ENCODE assay signal across 16 mouse cellular contexts in the genomic region with DNA sequence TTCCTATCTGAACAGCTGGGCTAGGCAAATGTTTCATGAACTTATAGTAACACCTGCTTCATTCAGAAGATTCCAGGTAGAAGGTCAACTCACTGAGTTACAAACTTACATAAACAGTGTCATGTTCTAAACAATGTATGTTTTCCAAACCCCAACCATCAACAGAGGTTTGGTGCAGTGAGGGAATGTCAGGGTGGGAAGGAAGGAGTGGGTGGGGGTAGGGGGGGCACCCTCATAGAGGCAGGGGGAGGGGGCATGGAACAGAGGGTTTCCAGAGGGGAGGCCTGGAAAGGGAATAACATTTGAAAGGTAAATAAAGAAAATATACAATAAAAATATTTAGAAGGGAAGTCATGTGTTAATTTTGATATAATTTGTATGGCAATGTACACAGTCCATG. TPM values are rescaled to one million over a fixed set of nuclear protein-coding genes. Genes with fewer than 3 reads are reported as not detected.
DNase-seq lines count a peak whose midpoint lies in the region; ATAC-seq lines count a peak whose summit lies in the region.
"Had no signal": no experiment of that assay in that cellular context is flagged by ENCODE, and none has a peak within 500 bp of the region (broad histone marks: within the 10 kb centered on the region; RNA-seq: fewer than 3 reads in every experiment).

No protein-coding gene starts in this region.

- no peak overlapping the region for H3K4me3 ChIP-seq in forebrain, embryonic 13.5 days
- no peak overlapping the region for H3K4me3 ChIP-seq in forebrain, embryonic 11.5 days (ENCODE audit: low read depth, low read length)
- no peak overlapping the region for H3K4me3 ChIP-seq in kidney, embryonic 16.5 days (ENCODE audit: low read length)
- H3K4me3 ChIP-seq in neural tube, embryonic 13.5 days: no peak overlapping the region
- H3K4me3 ChIP-seq in neural tube, embryonic 14.5 days (ENCODE audit: low read depth, low read length): no peak overlapping the region
- H3K4me3 ChIP-seq: embryonic facial prominence, embryonic 13.5 days; heart, adult 2 months; intestine, embryonic 15.5 days; stomach, embryonic 15.5 days had no signal

- no peak for DNase-seq in forebrain, embryonic 11.5 days (ENCODE audit: low spot score)
- DNase-seq in kidney, postnatal 10 days: no peak
- no peak for DNase-seq in neural tube, embryonic 10.5 days (ENCODE audit: extremely low spot score, low spot score)
- DNase-seq in gastrocnemius, postnatal 14 days: no peak
- DNase-seq: gastrocnemius, postnatal 25 days; heart, adult 2 months; kidney, postnatal 25 days had no signal

- H3K4me2 ChIP-seq in forebrain, embryonic 13.5 days: no peak overlapping the region
- no peak overlapping the region for H3K4me2 ChIP-seq in forebrain, embryonic 11.5 days (ENCODE audit: low read depth, low read length, severe bottlenecking)
- H3K4me2 ChIP-seq in kidney, embryonic 16.5 days (replicated peaks; ENCODE audit: low read depth, low read length): no peak overlapping the region
- no peak overlapping the region for H3K4me2 ChIP-seq in neural tube, embryonic 13.5 days
- no peak overlapping the region for H3K4me2 ChIP-seq in neural tube, embryonic 14.5 days (ENCODE audit: low read depth, low read length)
- H3K4me2 ChIP-seq: embryonic facial prominence, embryonic 13.5 days; intestine, embryonic 15.5 days; stomach, embryonic 15.5 days had no signal

- peaks cover 21% of the 10 kb centered on the region for H3K4me1 ChIP-seq in forebrain, embryonic 13.5 days
- H3K4me1 ChIP-seq in forebrain, embryonic 11.5 days (replicated peaks; ENCODE audit: control insufficient read depth, insufficient read depth, low read length): no peaks in the 10 kb centered on the region
- no peaks in the 10 kb centered on the region; the same call in 1 of the 2 replicates for H3K4me1 ChIP-seq in kidney, embryonic 16.5 days (ENCODE audit: insufficient read depth, low read length)
- H3K4me1 ChIP-seq in neural tube, embryonic 13.5 days (replicated peaks): peaks cover 16% of the 10 kb centered on the region
- no peaks in the 10 kb centered on the region for H3K4me1 ChIP-seq in neural tube, embryonic 14.5 days (ENCODE audit: control insufficient read depth, insufficient read depth, low read length)
- H3K4me1 ChIP-seq: embryonic facial prominence, embryonic 13.5 days; intestine, embryonic 15.5 days; stomach, embryonic 15.5 days had no signal

- no peaks in the 10 kb centered on the region for H3K9me3 ChIP-seq in forebrain, embryonic 13.5 days (replicated peaks)
- H3K9me3 ChIP-seq in forebrain, embryonic 11.5 days (ENCODE audit: control insufficient read depth, low read length): no peaks in the 10 kb centered on the region
- H3K9me3 ChIP-seq in kidney, embryonic 16.5 days (ENCODE audit: low read length): no peaks in the 10 kb centered on the region
- H3K9me3 ChIP-seq in neural tube, embryonic 13.5 days: no peaks in the 10 kb centered on the region
- H3K9me3 ChIP-seq in neural tube, embryonic 14.5 days (ENCODE audit: control insufficient read depth, low read length): no peaks in the 10 kb centered on the region
- H3K9me3 ChIP-seq: embryonic facial prominence, embryonic 13.5 days; G1E; intestine, embryonic 15.5 days; stomach, embryonic 15.5 days had no signal

- peaks cover 6% of the 10 kb centered on the region for H3K36me3 ChIP-seq in forebrain, embryonic 13.5 days (ENCODE audit: poor library complexity, severe bottlenecking)
- H3K36me3 ChIP-seq in forebrain, embryonic 11.5 days (ENCODE audit: control insufficient read depth, insufficient read depth, low read length): no peaks in the 10 kb centered on the region; the same call in 1 of the 2 replicates
- H3K36me3 ChIP-seq in kidney, embryonic 16.5 days (ENCODE audit: insufficient read depth, low read length): peaks cover 5% of the 10 kb centered on the region; the same call in 1 of the 2 replicates
- no peaks in the 10 kb centered on the region; the same call in 1 of the 2 replicates for H3K36me3 ChIP-seq in neural tube, embryonic 13.5 days
- no peaks in the 10 kb centered on the region for H3K36me3 ChIP-seq in neural tube, embryonic 14.5 days (ENCODE audit: control insufficient read depth, insufficient read depth, low read length)
- H3K36me3 ChIP-seq: intestine, embryonic 15.5 days had no signal

- no peaks in the 10 kb centered on the region for H3K27me3 ChIP-seq in forebrain, embryonic 13.5 days
- no peaks in the 10 kb centered on the region for H3K27me3 ChIP-seq in forebrain, embryonic 11.5 days (ENCODE audit: control insufficient read depth, insufficient read depth, low read length)
- H3K27me3 ChIP-seq in kidney, embryonic 16.5 days (ENCODE audit: insufficient read depth, low read length): no peaks in the 10 kb centered on the region
- no peaks in the 10 kb centered on the region for H3K27me3 ChIP-seq in neural tube, embryonic 13.5 days
- no peaks in the 10 kb centered on the region for H3K27me3 ChIP-seq in neural tube, embryonic 14.5 days (ENCODE audit: control insufficient read depth, insufficient read depth, low read length)
- H3K27me3 ChIP-seq: embryonic facial prominence, embryonic 13.5 days; intestine, embryonic 15.5 days; stomach, embryonic 15.5 days had no signal

- ATAC-seq in forebrain, embryonic 13.5 days: peak; percentile 16; the same call in 1 of the 2 replicates
- ATAC-seq in forebrain, embryonic 11.5 days (replicated peaks; ENCODE audit: low FRiP score): no peak
- peak; percentile 15; the same call in 1 of the 2 replicates for ATAC-seq in kidney, embryonic 16.5 days (ENCODE audit: low FRiP score, low TSS enrichment)
- ATAC-seq in neural tube, embryonic 13.5 days (ENCODE audit: low read depth): peak; percentile 32; the same call in 1 of the 2 replicates
- ATAC-seq in neural tube, embryonic 14.5 days (ENCODE audit: low read depth): peak; percentile 29; the same call in 1 of the 2 replicates

- H3K9ac ChIP-seq in forebrain, embryonic 13.5 days: no peak overlapping the region
- H3K9ac ChIP-seq in forebrain, embryonic 11.5 days (ENCODE audit: low read length): no peak overlapping the region
- H3K9ac ChIP-seq in kidney, embryonic 16.5 days (replicated peaks; ENCODE audit: low read length): no peak overlapping the region
- H3K9ac ChIP-seq in neural tube, embryonic 13.5 days: no peak overlapping the region
- no peak overlapping the region for H3K9ac ChIP-seq in neural tube, embryonic 14.5 days (replicated peaks; ENCODE audit: low read depth, low read length)
- H3K9ac ChIP-seq: embryonic facial prominence, embryonic 13.5 days; intestine, embryonic 15.5 days; liver, embryonic 14.5 days; stomach, embryonic 15.5 days had no signal

- no peak overlapping the region for H3K27ac ChIP-seq in forebrain, embryonic 13.5 days
- H3K27ac ChIP-seq in forebrain, embryonic 11.5 days (ENCODE audit: low read depth, low read length): no peak overlapping the region
- H3K27ac ChIP-seq in kidney, embryonic 16.5 days (ENCODE audit: low read length): no peak overlapping the region
- no peak overlapping the region for H3K27ac ChIP-seq in neural tube, embryonic 13.5 days (replicated peaks)
- H3K27ac ChIP-seq in neural tube, embryonic 14.5 days (ENCODE audit: low read depth, low read length): no peak overlapping the region
- H3K27ac ChIP-seq: embryonic facial prominence, embryonic 13.5 days; heart, adult 2 months; intestine, embryonic 15.5 days; liver, embryonic 14.5 days; stomach, embryonic 15.5 days had no signal

- intact Hi-C loops in gastrocnemius, postnatal 14 days (cut with DNase I; ENCODE audit: low total_unique reads): loop anchor here (5.0 kb wide), 1 partner anchor 87 kb away; no protein-coding TSS in a partner anchor

RNA-seq across cellular contexts. Expression of a gene that starts 46.0 kb away (rescaled TPM):
- polyA plus RNA-seq in forebrain, embryonic 13.5 days (2015; fragmentation: Nextera tagmentation; extraction: Ambion mirVana): 38.5 and 39.6 TPM in 2 replicates
- polyA plus RNA-seq in forebrain, embryonic 11.5 days (2014; fragmentation: Nextera tagmentation; extraction: Ambion mirVana): 46.9 and 47.6 TPM in 2 replicates
- polyA plus RNA-seq in kidney, embryonic 16.5 days (2015; fragmentation: Nextera tagmentation; extraction: Ambion mirVana): 61.8 and 65.1 TPM in 2 replicates
- 37.6 and 42.4 TPM in 2 replicates for polyA plus RNA-seq in neural tube, embryonic 13.5 days (2015; fragmentation: Nextera tagmentation; extraction: Ambion mirVana)
- polyA plus RNA-seq in neural tube, embryonic 14.5 days (2014; fragmentation: Nextera tagmentation; extraction: Ambion mirVana): 18.5 and 27.8 TPM in 2 replicates
- 10 to 100 TPM; 22.9 to 31.1 TPM for total RNA-seq in gastrocnemius, postnatal 14 days (2021)
